Mouse (Mus musculus): Measurements from ENCODE around the gene Mroh2a. TPM values are rescaled to one million over a fixed set of nuclear protein-coding genes. Genes with fewer than 3 reads are reported as not detected.

Mroh2a gene
- polyA plus RNA-seq, 1 experiment from 2014 or later, result 0.61 TPM

DNA sequence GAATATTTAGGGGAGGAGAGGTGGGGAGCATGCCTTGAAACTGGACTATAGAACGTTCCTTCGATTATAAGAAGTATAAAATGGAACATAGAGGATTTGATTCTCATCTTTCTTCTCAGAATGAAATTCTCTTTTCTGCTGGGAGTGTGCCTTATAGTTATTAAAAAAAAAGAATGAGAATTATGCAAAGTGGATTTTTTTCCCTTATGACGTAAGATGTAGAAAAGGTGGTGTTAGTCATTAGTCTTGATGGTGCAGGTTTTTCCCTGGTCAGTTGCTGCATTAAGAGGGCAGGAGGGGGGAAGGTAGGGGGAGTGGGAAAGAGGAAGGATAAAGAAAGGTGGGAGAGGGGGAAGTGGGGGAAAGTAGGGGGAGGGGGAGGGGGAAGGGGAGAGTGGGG lies 55.5 kb downstream of the Mroh2a start:
- H3K9me3 ChIP-seq (replicated peaks; ENCODE audit: control insufficient read depth, low read length), result no peaks in the 10 kb centered on the region
- H3K27me3 ChIP-seq (ENCODE audit: control insufficient read depth, insufficient read depth, low read depth, low read length), result no peaks in the 10 kb centered on the region
- no peaks in the 10 kb centered on the region for H3K36me3 ChIP-seq (ENCODE audit: control insufficient read depth, insufficient read depth)
- no peak overlapping the region for H3K4me3 ChIP-seq (ENCODE audit: low read depth, low read length)
- ATAC-seq (ENCODE audit: low read depth), result no peak
- H3K9ac ChIP-seq (ENCODE audit: low read depth, low read length), result no peak overlapping the region
- peaks cover 11% of the 10 kb centered on the region for H3K4me1 ChIP-seq (ENCODE audit: control insufficient read depth, low read depth, low read length)
- no peak overlapping the region for H3K27ac ChIP-seq (ENCODE audit: low read length)
- WGBS (ENCODE audit: insufficient replicate concordance), result 44% methylated on average over 3 of the region's 3 CpGs
- H3K4me2 ChIP-seq (ENCODE audit: low read depth, low read length), result no peak overlapping the region

- Histone ChIP-seq H3K9ac (ENCODE audit: low read depth, low read length) (no peak overlapping the region), H3K36me3 (ENCODE audit: control insufficient read depth, insufficient read depth) (no peaks in the 10 kb centered on the region), H3K27ac (ENCODE audit: low read length) (no peak overlapping the region), H3K4me2 (ENCODE audit: low read depth, low read length) (no peak overlapping the region), H3K9me3 (replicated peaks; ENCODE audit: control insufficient read depth, low read length) (no peaks in the 10 kb centered on the region), H3K4me3 (ENCODE audit: low read depth, low read length) (no peak overlapping the region), H3K27me3 (ENCODE audit: control insufficient read depth, insufficient read depth, low read depth, low read length) (no peaks in the 10 kb centered on the region), H3K4me1 (ENCODE audit: control insufficient read depth, low read depth, low read length) (peaks cover 2% of the 10 kb centered on the region; the same call in 1 of the 2 replicates)
- no peak for ATAC-seq (ENCODE audit: low read depth)
- 61% methylated on average over 15 of the region's 15 CpGs for WGBS (ENCODE audit: insufficient replicate concordance)
These were observed 56.8 kb downstream of the Mroh2a start for GRCm38 (mm10) chr1:88283376-88284227.

DNA sequence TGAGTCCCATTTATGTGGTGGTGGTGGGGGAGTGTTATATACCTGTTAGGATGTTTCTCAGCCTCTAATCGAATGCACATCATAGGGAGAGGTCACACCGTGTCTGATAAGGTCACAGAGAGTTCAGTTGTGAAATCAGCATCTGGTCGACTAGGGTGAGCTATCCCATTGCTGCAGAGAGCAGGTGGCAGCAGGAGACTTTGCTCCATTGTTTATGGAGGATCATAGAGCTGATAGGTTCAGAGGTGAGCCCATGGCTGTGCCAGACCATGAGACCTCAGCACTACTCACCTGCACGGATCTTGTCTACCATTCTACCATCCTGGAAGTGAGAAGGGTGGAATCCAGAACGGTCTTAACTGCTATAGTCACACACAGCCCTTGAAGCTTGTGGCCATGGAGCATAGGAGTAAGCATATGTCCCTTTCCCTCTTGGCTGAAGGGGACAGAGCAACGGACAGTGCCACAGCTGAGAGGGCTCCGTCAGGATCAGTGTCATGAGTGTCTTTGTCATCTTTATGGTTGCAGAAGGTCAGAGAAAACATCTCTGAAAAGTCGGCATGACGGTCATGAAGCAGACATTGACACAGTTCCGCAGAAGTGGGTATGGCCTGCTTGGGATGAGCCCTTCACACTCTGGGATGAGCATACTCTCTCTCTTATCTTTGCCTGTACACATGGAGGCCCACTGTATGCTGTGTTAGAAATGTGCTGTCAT lies 57.6 kb downstream of the Mroh2a start:
- no peaks in the 10 kb centered on the region for H3K9me3 ChIP-seq (replicated peaks; ENCODE audit: control insufficient read depth, low read length)
- no peak overlapping the region for H3K4me2 ChIP-seq (ENCODE audit: low read depth, low read length)
- no peak overlapping the region for H3K4me3 ChIP-seq (ENCODE audit: low read depth, low read length)
- H3K36me3 ChIP-seq (ENCODE audit: control insufficient read depth, insufficient read depth), result no peaks in the 10 kb centered on the region
- H3K27me3 ChIP-seq (ENCODE audit: control insufficient read depth, insufficient read depth, low read depth, low read length), result no peaks in the 10 kb centered on the region
- 46% methylated on average over 10 of the region's 10 CpGs for WGBS (ENCODE audit: insufficient replicate concordance)
- peaks cover 2% of the 10 kb centered on the region; the same call in 1 of the 2 replicates for H3K4me1 ChIP-seq (ENCODE audit: control insufficient read depth, low read depth, low read length)
- peak; percentile 58 for ATAC-seq (ENCODE audit: low read depth)
- H3K27ac ChIP-seq (ENCODE audit: low read length), result no peak overlapping the region
- no peak overlapping the region for H3K9ac ChIP-seq (ENCODE audit: low read depth, low read length)

- no peaks in the 10 kb centered on the region for H3K36me3 ChIP-seq (ENCODE audit: control insufficient read depth, insufficient read depth)
- no peak overlapping the region for H3K4me2 ChIP-seq (ENCODE audit: low read depth, low read length)
- H3K9ac ChIP-seq (ENCODE audit: low read depth, low read length), result no peak overlapping the region
- no peaks in the 10 kb centered on the region for H3K9me3 ChIP-seq (replicated peaks; ENCODE audit: control insufficient read depth, low read length)
- H3K27me3 ChIP-seq (ENCODE audit: control insufficient read depth, insufficient read depth, low read depth, low read length), result no peaks in the 10 kb centered on the region
- 57% methylated on average over 7 of the region's 7 CpGs for WGBS (ENCODE audit: insufficient replicate concordance)
- no peaks in the 10 kb centered on the region for H3K4me1 ChIP-seq (ENCODE audit: control insufficient read depth, low read depth, low read length)
- ATAC-seq (ENCODE audit: low read depth), result no peak
- no peak overlapping the region for H3K27ac ChIP-seq (ENCODE audit: low read length)
- H3K4me3 ChIP-seq (ENCODE audit: low read depth, low read length), result no peak overlapping the region
These were observed 58.1 kb downstream of the Mroh2a start for GRCm38 (mm10) chr1:88284946-88285320.

GRCm38 (mm10) chr1:88285652-88286051 lies 58.9 kb downstream of the Mroh2a start:
- no peak overlapping the region for H3K9ac ChIP-seq (ENCODE audit: low read depth, low read length)
- H3K4me2 ChIP-seq (ENCODE audit: low read depth, low read length), result no peak overlapping the region
- WGBS (ENCODE audit: insufficient replicate concordance), result 47% methylated on average over 5 of the region's 5 CpGs
- no peak overlapping the region for H3K27ac ChIP-seq (ENCODE audit: low read length)
- H3K27me3 ChIP-seq (ENCODE audit: control insufficient read depth, insufficient read depth, low read depth, low read length), result no peaks in the 10 kb centered on the region
- no peaks in the 10 kb centered on the region for H3K36me3 ChIP-seq (ENCODE audit: control insufficient read depth, insufficient read depth)
- H3K9me3 ChIP-seq (replicated peaks; ENCODE audit: control insufficient read depth, low read length), result no peaks in the 10 kb centered on the region
- no peak for ATAC-seq (ENCODE audit: low read depth)
- H3K4me3 ChIP-seq (ENCODE audit: low read depth, low read length), result no peak overlapping the region
- H3K4me1 ChIP-seq (ENCODE audit: control insufficient read depth, low read depth, low read length), result no peaks in the 10 kb centered on the region

DNA sequence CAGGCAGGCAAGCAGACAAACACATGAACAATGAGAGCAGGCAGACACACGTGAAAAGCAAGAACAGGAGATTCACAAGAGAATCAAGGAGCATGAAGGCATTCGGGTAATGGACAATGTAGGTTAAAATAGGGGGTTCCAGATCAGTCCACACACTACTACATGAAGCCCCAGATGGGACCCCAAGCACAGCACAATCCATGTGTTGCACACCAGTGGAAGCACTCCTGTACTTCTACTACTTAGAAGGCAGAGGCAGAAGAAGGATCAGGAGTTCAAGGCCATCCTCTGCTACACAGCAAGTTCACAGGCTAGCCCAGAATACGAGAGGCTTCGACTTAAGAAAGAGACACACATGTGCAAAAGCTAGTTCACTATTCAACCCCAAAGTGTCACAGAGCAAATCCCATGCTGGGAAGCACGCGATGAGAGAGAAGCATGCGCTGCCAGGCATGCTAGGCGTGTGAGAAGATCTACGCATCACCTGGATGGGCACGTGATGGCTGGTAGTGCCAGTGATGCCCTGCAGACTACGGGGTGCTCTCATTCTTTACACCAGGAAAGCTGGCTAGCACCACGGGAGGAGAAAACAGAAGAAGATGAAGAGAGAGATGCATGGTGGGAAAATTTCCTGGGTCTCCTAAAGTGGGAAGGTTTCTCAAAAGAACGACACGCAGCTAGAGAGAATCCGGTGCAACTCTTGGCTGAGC lies 59.5 kb downstream of the Mroh2a start:
- Histone ChIP-seq H3K4me2 (ENCODE audit: low read depth, low read length) (no peak overlapping the region), H3K27ac (ENCODE audit: low read length) (no peak overlapping the region), H3K36me3 (ENCODE audit: control insufficient read depth, insufficient read depth) (no peaks in the 10 kb centered on the region), H3K4me1 (ENCODE audit: control insufficient read depth, low read depth, low read length) (no peaks in the 10 kb centered on the region), H3K9me3 (replicated peaks; ENCODE audit: control insufficient read depth, low read length) (no peaks in the 10 kb centered on the region), H3K27me3 (ENCODE audit: control insufficient read depth, insufficient read depth, low read depth, low read length) (no peaks in the 10 kb centered on the region), H3K4me3 (ENCODE audit: low read depth, low read length) (no peak overlapping the region), H3K9ac (ENCODE audit: low read depth, low read length) (no peak overlapping the region)
- WGBS (ENCODE audit: insufficient replicate concordance), result 66% methylated on average over 15 of the region's 15 CpGs
- ATAC-seq (ENCODE audit: low read depth), result no peak

DNA sequence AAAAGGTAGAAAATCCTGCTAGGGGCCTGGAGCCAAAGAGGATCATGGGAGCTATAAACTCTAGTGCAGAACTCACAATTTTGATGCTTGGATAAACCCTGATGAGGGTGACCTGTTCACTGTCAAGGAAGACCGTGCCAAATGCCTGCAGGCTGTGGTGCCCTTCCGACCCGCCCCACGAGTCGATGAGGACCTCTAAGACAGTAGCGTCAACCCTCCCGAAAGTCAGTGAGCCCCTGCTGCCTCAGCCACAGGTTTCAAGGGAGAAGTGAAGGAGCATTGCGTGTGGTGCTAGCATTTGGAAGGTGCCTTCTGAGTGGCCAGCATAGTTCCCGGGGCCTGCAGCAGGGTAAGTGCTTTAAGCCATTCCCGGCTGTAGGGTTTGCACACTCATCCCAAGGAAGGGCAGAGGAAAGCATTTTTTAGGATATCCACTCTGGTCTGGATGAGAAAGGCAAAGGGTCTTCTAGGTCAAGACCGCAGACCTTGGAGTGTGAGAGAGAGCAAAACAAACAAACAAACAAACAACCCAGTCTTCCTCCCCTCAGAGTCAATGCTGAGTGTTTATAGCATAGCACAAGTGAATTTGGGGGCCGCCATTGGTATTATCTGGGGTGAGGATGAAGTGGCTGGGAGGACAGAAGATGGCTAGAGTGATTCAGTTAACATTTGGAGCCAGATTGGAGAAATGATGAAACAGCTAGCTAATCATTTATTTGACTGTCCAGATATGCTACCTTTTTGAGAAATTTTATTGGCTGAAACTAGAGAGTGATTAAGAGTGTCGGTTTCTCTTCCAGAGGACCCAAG lies 60.3 kb downstream of the Mroh2a start:
- Histone ChIP-seq H3K4me3 (ENCODE audit: low read depth, low read length) (no peak overlapping the region), H3K9ac (ENCODE audit: low read depth, low read length) (no peak overlapping the region), H3K27me3 (ENCODE audit: control insufficient read depth, insufficient read depth, low read depth, low read length) (no peaks in the 10 kb centered on the region), H3K4me2 (ENCODE audit: low read depth, low read length) (no peak overlapping the region), H3K4me1 (ENCODE audit: control insufficient read depth, low read depth, low read length) (no peaks in the 10 kb centered on the region), H3K36me3 (ENCODE audit: control insufficient read depth, insufficient read depth) (no peaks in the 10 kb centered on the region), H3K9me3 (replicated peaks; ENCODE audit: control insufficient read depth, low read length) (no peaks in the 10 kb centered on the region), H3K27ac (ENCODE audit: low read length) (no peak overlapping the region)
- 57% methylated on average over 13 of the region's 13 CpGs for WGBS (ENCODE audit: insufficient replicate concordance)
- no peak for ATAC-seq (ENCODE audit: low read depth)

- H3K9ac ChIP-seq (ENCODE audit: low read depth, low read length), result no peak overlapping the region
- WGBS (ENCODE audit: insufficient replicate concordance), result 22% methylated on average over 5 of the region's 5 CpGs
- no peak overlapping the region for H3K4me3 ChIP-seq (ENCODE audit: low read depth, low read length)
- no peaks in the 10 kb centered on the region for H3K27me3 ChIP-seq (ENCODE audit: control insufficient read depth, insufficient read depth, low read depth, low read length)
- H3K9me3 ChIP-seq (replicated peaks; ENCODE audit: control insufficient read depth, low read length), result no peaks in the 10 kb centered on the region
- H3K4me2 ChIP-seq (ENCODE audit: low read depth, low read length), result no peak overlapping the region
- no peaks in the 10 kb centered on the region for H3K4me1 ChIP-seq (ENCODE audit: control insufficient read depth, low read depth, low read length)
- no peak overlapping the region for H3K27ac ChIP-seq (ENCODE audit: low read length)
- no peaks in the 10 kb centered on the region for H3K36me3 ChIP-seq (ENCODE audit: control insufficient read depth, insufficient read depth)
- ATAC-seq (ENCODE audit: low read depth), result no peak
These were observed 60.9 kb downstream of the Mroh2a start for GRCm38 (mm10) chr1:88287697-88287980.

Measured in liver, embryonic 16.5 days (tissue).